Mouse (Mus musculus): ENCODE data around the gene Zcchc3. TPM values are rescaled to one million over a fixed set of nuclear protein-coding genes. Genes with fewer than 3 reads are reported as not detected.
A peak's percentile ranks its signal among the peaks of the same experiment; 100 is the strongest.

Zcchc3 gene
- polyA plus RNA-seq, 1 experiment from 2014 or later = 49.8 TPM

- Histone ChIP-seq H3K9me3 (replicated peaks) (no peaks in the 10 kb centered on the region), H3K4me3 (peak overlapping the region; percentile 71), H3K27me3 (ENCODE audit: low read depth, poor library complexity, severe bottlenecking) (peaks cover 4% of the 10 kb centered on the region), H3K36me3 (peaks cover 12% of the 10 kb centered on the region), H3K4me1 (peaks cover 55% of the 10 kb centered on the region), H3K27ac (replicated peaks) (peak overlapping the region; percentile 98)
- DNase-seq (ENCODE audit: low spot score) = peak; percentile 90
- under 1% methylated on average over 38 of the region's 38 CpGs for WGBS
Measured at GRCm38 (mm10) chr2:152398691-152399090, 16.1 kb downstream of the Zcchc3 start.

GRCm38 (mm10) chr2:152397680-152398435 lies 17.0 kb downstream of the Zcchc3 start, which contains the start of gene Sox12:
Gene Sox12, minus strand, starts transcription at chr2:152398063.
- peaks cover 63% of the 10 kb centered on the region for H3K4me1 ChIP-seq
- DNase-seq (ENCODE audit: low spot score) = peak; percentile 97
- H3K4me3 ChIP-seq = peak within 1 kb of the TSS; percentile 71
- H3K9me3 ChIP-seq (replicated peaks) = no peaks in the 10 kb centered on the region
- peaks cover 4% of the 10 kb centered on the region for H3K27me3 ChIP-seq (ENCODE audit: low read depth, poor library complexity, severe bottlenecking)
- peaks cover 12% of the 10 kb centered on the region for H3K36me3 ChIP-seq
- H3K27ac ChIP-seq (replicated peaks) = peak within 1 kb of the TSS; percentile 98
- 3% methylated on average over 102 of the region's 104 CpGs for WGBS

GRCm38 (mm10) chr2:152397004-152397589 lies 17.7 kb downstream of the Zcchc3 start:
- Histone ChIP-seq H3K4me3 (peak overlapping the region; percentile 71), H3K27ac (replicated peaks) (peak overlapping the region; percentile 98), H3K4me1 (peaks cover 64% of the 10 kb centered on the region), H3K9me3 (replicated peaks) (no peaks in the 10 kb centered on the region), H3K36me3 (peaks cover 12% of the 10 kb centered on the region), H3K27me3 (ENCODE audit: low read depth, poor library complexity, severe bottlenecking) (peaks cover 4% of the 10 kb centered on the region)
- under 1% methylated on average over 71 of the region's 77 CpGs for WGBS
- peak; percentile 81 for DNase-seq (ENCODE audit: low spot score)

GRCm38 (mm10) chr2:152396110-152397003 lies 18.5 kb downstream of the Zcchc3 start:
- peaks cover 64% of the 10 kb centered on the region for H3K4me1 ChIP-seq
- under 1% methylated on average over 46 of the region's 46 CpGs for WGBS
- peak overlapping the region; percentile 98 for H3K27ac ChIP-seq (replicated peaks)
- H3K27me3 ChIP-seq (ENCODE audit: low read depth, poor library complexity, severe bottlenecking) = peaks cover 4% of the 10 kb centered on the region
- peak overlapping the region; percentile 71 for H3K4me3 ChIP-seq
- H3K36me3 ChIP-seq = peaks cover 12% of the 10 kb centered on the region
- no peaks in the 10 kb centered on the region for H3K9me3 ChIP-seq (replicated peaks)
- peak; percentile 94 for DNase-seq (ENCODE audit: low spot score)

GRCm38 (mm10) chr2:152395271-152395920 lies 19.4 kb downstream of the Zcchc3 start:
- H3K27ac ChIP-seq (replicated peaks) = peak overlapping the region; percentile 98
- 24% methylated on average over 13 of the region's 13 CpGs for WGBS
- peaks cover 4% of the 10 kb centered on the region for H3K27me3 ChIP-seq (ENCODE audit: low read depth, poor library complexity, severe bottlenecking)
- H3K4me3 ChIP-seq = peak overlapping the region; percentile 71
- peaks cover 12% of the 10 kb centered on the region for H3K36me3 ChIP-seq
- H3K9me3 ChIP-seq (replicated peaks) = no peaks in the 10 kb centered on the region
- DNase-seq (ENCODE audit: low spot score) = peak; percentile 29
- H3K4me1 ChIP-seq = peaks cover 62% of the 10 kb centered on the region

- no peak overlapping the region for H3K27ac ChIP-seq (replicated peaks)
- no peak for DNase-seq (ENCODE audit: low spot score)
- H3K9me3 ChIP-seq (replicated peaks) = no peaks in the 10 kb centered on the region
Measured at GRCm38 (mm10) chr2:152393225-152394017, 21.4 kb downstream of the Zcchc3 start.

GRCm38 (mm10) chr2:152392786-152393185 lies 22.0 kb downstream of the Zcchc3 start:
- no peaks in the 10 kb centered on the region for H3K9me3 ChIP-seq (replicated peaks)

More at GRCm38 (mm10) chr2:152393225-152394017, 21.4 kb downstream of the Zcchc3 start:
- Histone ChIP-seq H3K27me3 (ENCODE audit: low read depth, poor library complexity, severe bottlenecking) (no peaks in the 10 kb centered on the region), H3K4me3 (peak overlapping the region; percentile 71; the same call in 1 of the 2 replicates), H3K4me1 (peaks cover 42% of the 10 kb centered on the region), H3K36me3 (peaks cover 12% of the 10 kb centered on the region)
- WGBS = 53% methylated on average over 9 of the region's 9 CpGs

GRCm38 (mm10) chr2:152384191-152384590 lies 30.6 kb downstream of the Zcchc3 start:
- no peaks in the 10 kb centered on the region for H3K36me3 ChIP-seq
- no peak overlapping the region for H3K27ac ChIP-seq (replicated peaks)
- no peaks in the 10 kb centered on the region for H3K27me3 ChIP-seq (ENCODE audit: low read depth, poor library complexity, severe bottlenecking)
- H3K9me3 ChIP-seq (replicated peaks) = no peaks in the 10 kb centered on the region
- no peaks in the 10 kb centered on the region for H3K4me1 ChIP-seq
- H3K4me3 ChIP-seq = no peak overlapping the region
- DNase-seq (ENCODE audit: low spot score) = no peak
- WGBS = 87% methylated on average over 4 of the region's 4 CpGs

More at GRCm38 (mm10) chr2:152392786-152393185, 22.0 kb downstream of the Zcchc3 start:
- no peak overlapping the region for H3K27ac ChIP-seq (replicated peaks)
- peak; percentile 46 for DNase-seq (ENCODE audit: low spot score)
- no peaks in the 10 kb centered on the region for H3K27me3 ChIP-seq (ENCODE audit: low read depth, poor library complexity, severe bottlenecking)
- H3K4me3 ChIP-seq = no peak overlapping the region
- peaks cover 36% of the 10 kb centered on the region for H3K4me1 ChIP-seq
- WGBS = 15% methylated on average over 3 of the region's 3 CpGs
- peaks cover 12% of the 10 kb centered on the region for H3K36me3 ChIP-seq

GRCm38 (mm10) chr2:152376345-152376741 lies 38.5 kb downstream of the Zcchc3 start, which contains the start of gene Nrsn2:
Gene Nrsn2, minus strand, starts transcription at chr2:152376638.
- Histone ChIP-seq H3K27ac (replicated peaks) (peak within 1 kb of the TSS; percentile 74), H3K4me1 (peaks cover 26% of the 10 kb centered on the region), H3K27me3 (ENCODE audit: low read depth, poor library complexity, severe bottlenecking) (peaks cover 46% of the 10 kb centered on the region), H3K36me3 (no peaks in the 10 kb centered on the region), H3K4me3 (peak within 1 kb of the TSS; percentile 44), H3K9me3 (replicated peaks) (no peaks in the 10 kb centered on the region)
- DNase-seq (ENCODE audit: low spot score) = peak; percentile 44
- 3% methylated on average over 16 of the region's 16 CpGs for WGBS

GRCm38 (mm10) chr2:152375652-152376344 lies 39.0 kb downstream of the Zcchc3 start:
- WGBS = 2% methylated on average over 21 of the region's 21 CpGs
- peak; percentile 63 for DNase-seq (ENCODE audit: low spot score)
- no peaks in the 10 kb centered on the region for H3K36me3 ChIP-seq
- H3K4me1 ChIP-seq = peaks cover 26% of the 10 kb centered on the region
- H3K27me3 ChIP-seq (ENCODE audit: low read depth, poor library complexity, severe bottlenecking) = peaks cover 46% of the 10 kb centered on the region
- H3K4me3 ChIP-seq = peak overlapping the region; percentile 44
- H3K9me3 ChIP-seq (replicated peaks) = no peaks in the 10 kb centered on the region
- H3K27ac ChIP-seq (replicated peaks) = peak overlapping the region; percentile 74

GRCm38 (mm10) chr2:152373547-152373946 lies 41.3 kb downstream of the Zcchc3 start:
- WGBS = 89% methylated on average over 9 of the region's 9 CpGs
- H3K27ac ChIP-seq (replicated peaks) = no peak overlapping the region
- H3K9me3 ChIP-seq (replicated peaks) = no peaks in the 10 kb centered on the region
- H3K4me1 ChIP-seq = peaks cover 29% of the 10 kb centered on the region
- H3K36me3 ChIP-seq = no peaks in the 10 kb centered on the region
- DNase-seq (ENCODE audit: low spot score) = no peak
- H3K4me3 ChIP-seq = no peak overlapping the region
- peaks cover 46% of the 10 kb centered on the region for H3K27me3 ChIP-seq (ENCODE audit: low read depth, poor library complexity, severe bottlenecking)
